In genomic region chr9:107355870-107356765, GRCm38 (mm10) we compare ENCODE assay signal across 9 mouse cellular contexts. TPM values are rescaled to one million over a fixed set of nuclear protein-coding genes. Genes with fewer than 3 reads are reported as not detected.
A peak's percentile ranks its signal among the peaks of the same experiment; 100 is the strongest.
DNase-seq lines count a peak whose midpoint lies in the region; ATAC-seq and TF ChIP-seq lines count a peak whose summit lies in the region.
"Had no signal": no experiment of that assay in that cellular context is flagged by ENCODE, and none has a peak within 500 bp of the region (broad histone marks: within the 10 kb centered on the region; RNA-seq: fewer than 3 reads in every experiment).

No protein-coding gene starts in this region.

- H3K27ac ChIP-seq in CH12.LX (ENCODE audit: insufficient read depth, low read depth): no peak overlapping the region
- H3K27ac ChIP-seq in forebrain, postnatal 0 days (ENCODE audit: low read depth, low read length): no peak overlapping the region
- H3K27ac ChIP-seq in kidney, embryonic 14.5 days (ENCODE audit: low read depth, low read length): no peak overlapping the region
- H3K27ac ChIP-seq: limb, embryonic 13.5 days had no signal

- intact Hi-C loops in heart, postnatal 25 days (cut with DNase I): loop anchor here (1.0 to 10.0 kb wide), 2 partner anchors 61 to 191 kb away; no protein-coding TSS in a partner anchor

- 51% methylated on average over 6 of the region's 7 CpGs for WGBS in forebrain, postnatal 0 days
- 52% methylated on average over 7 of the region's 7 CpGs for WGBS in kidney, embryonic 14.5 days

- no peak for TF ChIP-seq EP300 in CH12.LX (IDR thresholded peaks at IDR 0.05; ENCODE audit: low read length)

- in situ Hi-C loops in CH12.LX (cut with MboI; ENCODE audit: low pct_ligation_motif_present, low pct_unique_long_range_greater_than_20kb, low sequenced_read_pairs): loop anchor here (10.0 kb wide), 1 partner anchor 111 kb away; no protein-coding TSS in a partner anchor

- TF ChIP-seq POLR2A in CH12.LX (IDR thresholded peaks at IDR 0.05; ENCODE audit: low read depth, low read length): no peak

- peak; percentile 60 for DNase-seq in heart, adult 8-10 months (ENCODE audit: low spot score)
- DNase-seq in heart, postnatal 25 days (ENCODE audit: low spot score): no peak
- peak; percentile 61 for DNase-seq in CH12.LX (ENCODE audit: extremely low read depth)
- DNase-seq in c-Kit-positive CD71-positive TER-119-positive erythroid progenitor cells, embryonic 14.5 days (ENCODE audit: low spot score): peak; percentile 70
- DNase-seq in forebrain, postnatal 0 days: peak; percentile 77
- peak; percentile 45 to 63 for DNase-seq in lung, adult 18-20 months
- DNase-seq in right cerebral cortex, postnatal 14 days: peak; percentile 69

- no peak overlapping the region for H3K4me2 ChIP-seq in CH12.LX (ENCODE audit: insufficient read depth, low read depth, poor library complexity, severe bottlenecking)
- H3K4me2 ChIP-seq in forebrain, postnatal 0 days (ENCODE audit: low read depth): no peak overlapping the region
- H3K4me2 ChIP-seq in kidney, embryonic 14.5 days (replicated peaks; ENCODE audit: low read depth, low read length): no peak overlapping the region
- H3K4me2 ChIP-seq: limb, embryonic 13.5 days had no signal

- no peaks in the 10 kb centered on the region for H3K9me3 ChIP-seq in CH12.LX (replicated peaks; ENCODE audit: low read length)
- H3K9me3 ChIP-seq in forebrain, postnatal 0 days (ENCODE audit: low read length): no peaks in the 10 kb centered on the region
- no peaks in the 10 kb centered on the region for H3K9me3 ChIP-seq in kidney, embryonic 14.5 days (ENCODE audit: control insufficient read depth, low read length)
- H3K9me3 ChIP-seq: limb, embryonic 13.5 days had no signal

- peak; percentile 68 for TF ChIP-seq RAD21 in CH12.LX (IDR thresholded peaks at IDR 0.05; ENCODE audit: low read depth, low read length)

- dilution Hi-C loops in CH12.LX (cut with MboI; ENCODE audit: extremely low pct_ligation_motif_present, extremely low pct_unique_long_range_greater_than_20kb, low sequenced_read_pairs): no loop called here

- H3K79me2 ChIP-seq in CH12.LX (replicated peaks; ENCODE audit: control insufficient read depth, extremely low read depth, insufficient read depth, poor library complexity, severe bottlenecking): no peaks in the 10 kb centered on the region

- ATAC-seq in forebrain, postnatal 0 days: no peak
- ATAC-seq in kidney, embryonic 14.5 days (ENCODE audit: low FRiP score, low TSS enrichment): 0 out of 2 replicates have a peak, but pooled peaks have one; percentile 25

- H3K4me1 ChIP-seq in CH12.LX (ENCODE audit: control insufficient read depth in 1 of 2, insufficient read depth in 2 of 2): no peaks in the 10 kb centered on the region
- no peaks in the 10 kb centered on the region for H3K4me1 ChIP-seq in forebrain, postnatal 0 days (ENCODE audit: insufficient read depth)
- no peaks in the 10 kb centered on the region for H3K4me1 ChIP-seq in kidney, embryonic 14.5 days (ENCODE audit: control insufficient read depth, insufficient read depth, low read length)

- no peaks in the 10 kb centered on the region for H3K36me3 ChIP-seq in CH12.LX (replicated peaks in 1 of 2; ENCODE audit: control insufficient read depth in 1 of 2, insufficient read depth in 1 of 2, low read length in 1 of 2)
- no peaks in the 10 kb centered on the region for H3K36me3 ChIP-seq in forebrain, postnatal 0 days (ENCODE audit: insufficient read depth)
- H3K36me3 ChIP-seq in kidney, embryonic 14.5 days (ENCODE audit: control insufficient read depth, insufficient read depth, low read length): no peaks in the 10 kb centered on the region
- H3K36me3 ChIP-seq: limb, embryonic 13.5 days had no signal

- no peak overlapping the region for H3K9ac ChIP-seq in CH12.LX (ENCODE audit: insufficient read depth, low read depth)
- H3K9ac ChIP-seq in forebrain, postnatal 0 days: no peak overlapping the region
- no peak overlapping the region for H3K9ac ChIP-seq in kidney, embryonic 14.5 days (ENCODE audit: low read depth, low read length)
- H3K9ac ChIP-seq: limb, embryonic 13.5 days had no signal

- TF ChIP-seq CTCF in CH12.LX (conservative IDR thresholded peaks at IDR 0.05 in 1 of 2, IDR thresholded peaks at IDR 0.05 in 1 of 2; ENCODE audit: low read depth in 2 of 2, low read length in 2 of 2): peak; percentile 55 to 85; a peak in 3 of 4 replicates
- TF ChIP-seq CTCF in forebrain, postnatal 0 days (IDR thresholded peaks at IDR 0.05; ENCODE audit: low read depth): peak; percentile 74

- peaks cover 91% of the 10 kb centered on the region for H3K27me3 ChIP-seq in CH12.LX (replicated peaks)
- H3K27me3 ChIP-seq in forebrain, postnatal 0 days (ENCODE audit: insufficient read depth, low read length): peaks cover 4% of the 10 kb centered on the region; the same call in 1 of the 2 replicates
- peaks cover 7% of the 10 kb centered on the region; the same call in 1 of the 2 replicates for H3K27me3 ChIP-seq in kidney, embryonic 14.5 days (ENCODE audit: control insufficient read depth, insufficient read depth, low read length)

- no peak overlapping the region for H3K4me3 ChIP-seq in CH12.LX (replicated peaks in 1 of 3; ENCODE audit: low read depth in 2 of 3, low read length in 2 of 3, poor library complexity in 1 of 3)
- no peak overlapping the region for H3K4me3 ChIP-seq in forebrain, postnatal 0 days (ENCODE audit: low read depth, low read length)
- H3K4me3 ChIP-seq in kidney, embryonic 14.5 days (ENCODE audit: low read length): no peak overlapping the region
- H3K4me3 ChIP-seq: limb, embryonic 13.5 days had no signal

TF ChIP-seq in CH12.LX, 34 proteins besides CTCF, POLR2A, EP300 and RAD21:
- TF ChIP-seq ZNF384 (IDR thresholded peaks at IDR 0.05; ENCODE audit: low read depth, low read length): no peak
- no peak for TF ChIP-seq POLR2AphosphoS2 (IDR thresholded peaks at IDR 0.05; ENCODE audit: low read depth, low read length)
- peak; percentile 85 for TF ChIP-seq SMC3 (IDR thresholded peaks at IDR 0.05; ENCODE audit: low read depth, low read length)
- no peak for TF ChIP-seq NELFE (IDR thresholded peaks at IDR 0.05; ENCODE audit: low read depth, low read length)
- TF ChIP-seq KAT2A (IDR thresholded peaks at IDR 0.05; ENCODE audit: insufficient replicate concordance, low read length): no peak
- TF ChIP-seq ZMIZ1 (IDR thresholded peaks at IDR 0.05; ENCODE audit: low read depth, low read length): no peak
- no peak for TF ChIP-seq E2F4 (IDR thresholded peaks at IDR 0.05; ENCODE audit: insufficient replicate concordance, low read depth, low read length)
- TF ChIP-seq MAX (IDR thresholded peaks at IDR 0.05; ENCODE audit: low read length): no peak
- TF ChIP-seq ZC3H11A (IDR thresholded peaks at IDR 0.05; ENCODE audit: low read depth, low read length): peak; percentile 48; the same call in 1 of the 2 replicates
- no peak for TF ChIP-seq HCFC1 (IDR thresholded peaks at IDR 0.05; ENCODE audit: low read depth, low read length)

RNA-seq across cellular contexts. Expression of gene 6430571L13Rik, which starts 15.7 kb away (rescaled TPM):
- total RNA-seq in heart, adult 8-10 months (2022): 10 to 100 TPM in 1 of 4 experiments, 1 to 10 TPM in 3; 5.6 to 10.3 (median 6.4) TPM
- total RNA-seq in heart, postnatal 25 days (2021): 1 to 10 TPM; 4.8 to 5.9 TPM
- total RNA-seq in CH12.LX (2012; rRNA removed) (0.34 and 0.72 TPM in 2 replicates), CH12.LX (2014; rRNA removed) (0.11 TPM in 1 of 2 replicates, not detected in the other)
- polyA plus RNA-seq in CH12.LX (2012; ENCODE audit: insufficient read length, low read depth): 0.09 and 0.10 TPM in 2 replicates
- total RNA-seq in forebrain, postnatal 0 days (2014; rRNA removed): 5.2 and 7.2 TPM in 2 replicates
- polyA plus RNA-seq in forebrain, postnatal 0 days (2015; fragmentation: Nextera tagmentation; extraction: Ambion mirVana): 3.7 and 6.0 TPM in 2 replicates
- polyA plus RNA-seq in kidney, embryonic 14.5 days (2014; fragmentation: Nextera tagmentation; extraction: Ambion mirVana): 0.31 and 0.43 TPM in 2 replicates

RNA-seq across cellular contexts. Expression of gene Hemk1, which starts 18.0 kb away (rescaled TPM):
- 10 to 100 TPM; 17.3 to 24.0 (median 19.9) TPM for total RNA-seq in heart, adult 8-10 months (2022)
- 10 to 100 TPM; 23.0 to 26.9 TPM for total RNA-seq in heart, postnatal 25 days (2021)
- total RNA-seq in CH12.LX (2012; rRNA removed) (12.2 and 20.5 TPM in 2 replicates), CH12.LX (2014; rRNA removed) (10.8 and 12.1 TPM in 2 replicates)
- polyA plus RNA-seq in CH12.LX (2012; ENCODE audit: insufficient read length, low read depth): 11.9 TPM in 2 replicates
- 14.1 and 14.2 TPM in 2 replicates for total RNA-seq in forebrain, postnatal 0 days (2014; rRNA removed)
- polyA plus RNA-seq in forebrain, postnatal 0 days (2015; fragmentation: Nextera tagmentation; extraction: Ambion mirVana): 12.9 and 13.4 TPM in 2 replicates
- polyA plus RNA-seq in kidney, embryonic 14.5 days (2014; fragmentation: Nextera tagmentation; extraction: Ambion mirVana): 9.7 and 11.3 TPM in 2 replicates

RNA-seq across cellular contexts. Expression of gene Cacna2d2, which starts 43.3 kb away (rescaled TPM):
- total RNA-seq in heart, adult 8-10 months (2022): 10 to 100 TPM; 10.4 to 18.4 (median 12.3) TPM
- total RNA-seq in heart, postnatal 25 days (2021): 10 to 100 TPM; 12.3 to 13.4 TPM
- total RNA-seq in CH12.LX (2012; rRNA removed) (0.04 TPM in 1 of 2 replicates, not detected in the other), CH12.LX (2014; rRNA removed) (not detected in 2 replicates)
- not detected in 2 replicates for polyA plus RNA-seq in CH12.LX (2012; ENCODE audit: insufficient read length, low read depth)
- total RNA-seq in forebrain, postnatal 0 days (2014; rRNA removed): 29.7 and 49.5 TPM in 2 replicates
- polyA plus RNA-seq in forebrain, postnatal 0 days (2015; fragmentation: Nextera tagmentation; extraction: Ambion mirVana): 3.0 and 5.0 TPM in 2 replicates
- 0.77 and 0.87 TPM in 2 replicates for polyA plus RNA-seq in kidney, embryonic 14.5 days (2014; fragmentation: Nextera tagmentation; extraction: Ambion mirVana)

Comparison
In these comparisons a context has a peak if more than half of its experiments do, and no peak if none do; other contexts are left out.
1. RNA of gene Cacna2d2, which starts 43.3 kb away (total RNA-seq): 29.7 to 49.5 TPM in forebrain, postnatal 0 days, 10.4 to 18.4 TPM in heart, adult 8-10 months and 12.3 to 13.4 TPM in heart, postnatal 25 days; 0.04 TPM in CH12.LX; every median in the first group is over 10 times any median in the second.